Mouse (Mus musculus) brain, embryonic 14.5 days (tissue): ENCODE results near the gene Prl3d3.

ENCODE experiments used
- CTCF ChIP-seq: fragments of 200-500 bp; IDR thresholded peaks from 2 replicates; pipeline ENCODE4 v1.5.1; 2012; ENCODE audit warnings: inconsistent platforms, mild to moderate bottlenecking, moderate library complexity, borderline replicate concordance; ENCODE audit not compliant: insufficient read depth, insufficient read length; ENCODE audit errors: extremely low read depth
- POLR2A ChIP-seq: fragments of 200-500 bp; IDR thresholded peaks from 2 replicates; pipeline ENCODE4 v1.6.1; 2012; ENCODE audit warnings: mild to moderate bottlenecking, inconsistent platforms, borderline replicate concordance; ENCODE audit not compliant: poor library complexity, insufficient read depth, insufficient read length, severe bottlenecking; ENCODE audit errors: extremely low read depth

DNA sequence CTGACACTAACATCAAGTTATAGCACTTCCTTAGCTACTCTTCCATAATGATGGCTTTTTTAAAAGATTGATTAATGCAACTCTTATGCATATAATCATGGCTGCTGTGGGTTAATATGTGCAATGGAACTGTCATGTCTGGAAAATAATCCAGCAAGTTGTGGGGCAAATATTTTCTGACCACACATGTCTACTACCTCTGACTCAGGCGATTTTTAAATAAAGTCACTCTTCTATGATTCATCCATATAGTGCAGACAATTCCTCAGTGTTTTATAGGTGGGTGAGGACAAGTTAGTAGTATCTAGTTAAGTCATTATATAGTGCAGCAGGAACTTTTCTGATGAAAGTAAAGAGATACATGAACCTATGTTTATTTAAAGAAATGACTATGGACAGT is 8.3 kb upstream of the Prl3d3 start:
- TF ChIP-seq CTCF (no peak), POLR2A (no peak)
